Mouse (Mus musculus): ENCODE results near the gene Fyn.

GRCm38 (mm10) chr10:39433893-39434292 is 65.2 kb downstream of the Fyn start:
- TF ChIP-seq POLR2A (IDR thresholded peaks at IDR 0.05; ENCODE audit: low read depth, low read length) (no peak), CTCF (IDR thresholded peaks at IDR 0.05; ENCODE audit: borderline replicate concordance, insufficient read depth, low read length) (no peak)

All from embryonic fibroblast, embryonic 13.5 days (primary cell).